Mouse (Mus musculus) liver, embryonic 14.5 days (tissue): ENCODE data around the gene Dagla. TPM values are rescaled to one million over a fixed set of nuclear protein-coding genes. Genes with fewer than 3 reads are reported as not detected.
A peak's percentile ranks its signal among the peaks of the same experiment; 100 is the strongest.

ENCODE experiments used
- ATAC-seq: fragments of 200-750 bp; cut with Nextera tagmentation; 2 replicates; pipeline ENCODE4 v1.8.0; 2017; ENCODE audit warnings: moderate number of reproducible peaks, mild to moderate bottlenecking, moderate library complexity; ENCODE audit not compliant: insufficient read depth
- DNase-seq, 3 experiments: peaks; one replicate each; pipeline ENCODE4 v3.0.0-alpha.2; 2012 to 2013; ENCODE audit warnings: low read depth in 3 of 3, low spot score in 3 of 3
- H3K27ac ChIP-seq: fragments of 300-500 bp; sonication (generic); 2 replicates; pipeline ENCODE4 v1.5.1; 2014; ENCODE audit warnings: moderate library complexity, mild to moderate bottlenecking, control low read depth, inconsistent platforms
- H3K27me3 ChIP-seq: fragments of 300-500 bp; sonication (generic); 2 replicates; pipeline ENCODE4 v1.6.1; 2014; ENCODE audit warnings: mild to moderate bottlenecking, low read length, moderate library complexity; ENCODE audit not compliant: control insufficient read depth, insufficient read depth
- H3K36me3 ChIP-seq: fragments of 300-500 bp; sonication (generic); replicated peaks from 2 replicates; pipeline ENCODE4 v1.6.1; 2014; ENCODE audit warnings: low read depth; ENCODE audit not compliant: control insufficient read depth, insufficient read depth
- H3K4me1 ChIP-seq, 2 experiments: fragments of 200-500 bp in 1 of 2; fragments of 300-500 bp in 1 of 2; sonication (generic) in 1 of 2; replicated peaks; 2 replicates each; pipeline ENCODE4 v1.6.1; 2012 to 2014; ENCODE audit warnings: antibody characterized with exemption in 1 of 2, inconsistent platforms in 1 of 2, low read length in 1 of 2; ENCODE audit not compliant: control insufficient read depth in 2 of 2, insufficient read depth in 2 of 2
- H3K4me2 ChIP-seq: fragments of 300-500 bp; sonication (generic); 2 replicates; pipeline ENCODE4 v1.6.1; 2014; ENCODE audit warnings: low read depth, mild to moderate bottlenecking, control low read depth, moderate library complexity
- H3K4me3 ChIP-seq, 2 experiments: fragments of 200-500 bp in 1 of 2; fragments of 300-500 bp in 1 of 2; sonication (generic) in 1 of 2; 2 replicates each; pipeline ENCODE4 v1.5.1; 2012 to 2014; ENCODE audit warnings: low read depth in 2 of 2, low read length in 2 of 2, mild to moderate bottlenecking in 2 of 2, control low read depth in 1 of 2, inconsistent platforms in 1 of 2, moderate library complexity in 1 of 2; ENCODE audit not compliant: insufficient read depth in 1 of 2
- H3K9ac ChIP-seq: fragments of 300-500 bp; sonication (generic); replicated peaks from 2 replicates; pipeline ENCODE4 v1.6.1; 2014; ENCODE audit warnings: mild to moderate bottlenecking, control low read depth, moderate library complexity
- H3K9me3 ChIP-seq: fragments of 300-500 bp; sonication (generic); 2 replicates; pipeline ENCODE4 v1.6.1; 2016; ENCODE audit warnings: low read length, mixed read lengths; ENCODE audit not compliant: control insufficient read depth
- CTCF ChIP-seq: IDR thresholded peaks from 2 replicates; pipeline ENCODE4 v1.5.1; 2016; ENCODE audit warnings: antibody characterized with exemption, low read depth, control low read depth
- EP300 ChIP-seq: IDR thresholded peaks from 2 replicates; pipeline ENCODE4 v1.6.1; 2016; ENCODE audit warnings: antibody characterized with exemption, low read depth
- WGBS: fragments of 180-500 bp; shearing (Covaris S2); extraction: QIAGEN DNeasy Blood & Tissue Kit; methylation state at CpG from one replicate; pipeline ENCODE4 v1.1.7; 2014; ENCODE audit not compliant: insufficient replicate concordance; 5-methylcytosine and 5-hydroxymethylcytosine counted together
- polyA plus RNA-seq, 2 experiments: library from polyadenylated mRNA; depleted of rRNA in 1 of 2; stranded (reverse) in 1 of 2; unstranded in 1 of 2; fragments of >200 nt; fragmentation: Nextera tagmentation in 1 of 2; extraction: Ambion mirVana in 1 of 2; gene quantifications; 2 replicates each; pipeline versions ENCODE4 v1.2.1 to v1.2.3; 2012 to 2014

The Dagla gene
- polyA plus RNA-seq, 2 experiments = 0.09 to 0.30 TPM

DNA sequence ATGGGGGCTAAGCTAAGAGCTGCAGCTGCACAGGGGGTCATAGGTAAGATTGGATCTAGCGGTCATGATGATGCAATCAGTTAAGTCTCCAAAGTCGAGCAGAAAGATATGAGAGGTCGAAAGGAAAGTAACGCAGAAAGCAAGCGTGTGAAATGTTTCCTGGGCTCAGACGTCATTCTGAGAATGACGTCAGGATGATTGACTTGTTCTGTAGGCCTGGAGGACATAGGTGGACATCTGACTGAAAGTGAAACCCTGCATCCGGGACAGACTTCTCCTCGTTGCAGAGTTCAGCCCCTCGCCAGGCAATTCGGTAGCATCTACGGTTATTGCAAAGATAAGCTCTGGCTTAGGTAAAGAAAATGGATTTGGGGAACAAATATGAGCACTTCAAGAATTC lies 963 bp upstream of the Dagla start:
- H3K27me3 ChIP-seq = peaks cover 7% of the 10 kb centered on the region
- WGBS = 47% methylated on average over 12 of the region's 12 CpGs
- ATAC-seq (no peak), DNase-seq (no peak)
- H3K4me1 ChIP-seq = peaks cover 0 to 7% of the 10 kb centered on the region in 2 experiments; a peak in 1 of 4 replicates
- H3K9ac ChIP-seq = no peak overlapping the region
- H3K9me3 ChIP-seq = no peaks in the 10 kb centered on the region
- H3K4me2 ChIP-seq = no peak overlapping the region
- H3K36me3 ChIP-seq = no peaks in the 10 kb centered on the region
- TF ChIP-seq CTCF (no peak), EP300 (no peak)
- no peak overlapping the region for H3K27ac ChIP-seq
- H3K4me3 ChIP-seq = no peak overlapping the region

GRCm38 (mm10) chr19:10304395-10304794 lies 282 bp downstream of the Dagla start:
- H3K27ac ChIP-seq = no peak overlapping the region
- peaks cover 0 to 7% of the 10 kb centered on the region in 2 experiments; a peak in 1 of 4 replicates for H3K4me1 ChIP-seq
- peak overlapping the region; percentile 55 for H3K4me2 ChIP-seq
- peak overlapping the region; percentile 39 to 54 for H3K4me3 ChIP-seq
- DNase-seq = no peak
- ATAC-seq = no peak
- 9% methylated on average over 36 of the region's 37 CpGs for WGBS
- TF ChIP-seq EP300 = no peak
- TF ChIP-seq CTCF = no peak
- H3K27me3 ChIP-seq = peaks cover 7% of the 10 kb centered on the region
- no peaks in the 10 kb centered on the region for H3K9me3 ChIP-seq
- no peak overlapping the region for H3K9ac ChIP-seq
- H3K36me3 ChIP-seq = no peaks in the 10 kb centered on the region

DNA sequence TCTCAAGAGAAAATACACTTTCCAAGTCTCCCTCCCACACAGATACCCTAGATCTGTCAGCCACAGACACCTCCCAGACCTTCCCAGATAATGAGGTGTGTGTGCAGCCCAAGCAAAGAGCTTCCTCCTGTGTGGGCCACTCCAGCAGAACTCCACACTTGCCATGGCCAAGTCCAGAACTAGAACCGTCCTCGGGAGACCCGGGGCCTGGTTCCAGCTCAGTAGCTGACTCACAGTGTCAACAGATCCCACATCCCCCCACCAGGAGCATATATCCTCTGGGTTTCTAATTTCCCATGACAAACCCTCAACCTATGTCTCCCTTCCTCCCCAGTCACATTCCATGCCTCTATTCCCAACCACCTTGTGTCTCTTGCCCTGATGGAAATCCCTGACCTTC lies 1.8 kb downstream of the Dagla start:
- 76% methylated on average over 3 of the region's 3 CpGs for WGBS
- ATAC-seq = no peak

DNA sequence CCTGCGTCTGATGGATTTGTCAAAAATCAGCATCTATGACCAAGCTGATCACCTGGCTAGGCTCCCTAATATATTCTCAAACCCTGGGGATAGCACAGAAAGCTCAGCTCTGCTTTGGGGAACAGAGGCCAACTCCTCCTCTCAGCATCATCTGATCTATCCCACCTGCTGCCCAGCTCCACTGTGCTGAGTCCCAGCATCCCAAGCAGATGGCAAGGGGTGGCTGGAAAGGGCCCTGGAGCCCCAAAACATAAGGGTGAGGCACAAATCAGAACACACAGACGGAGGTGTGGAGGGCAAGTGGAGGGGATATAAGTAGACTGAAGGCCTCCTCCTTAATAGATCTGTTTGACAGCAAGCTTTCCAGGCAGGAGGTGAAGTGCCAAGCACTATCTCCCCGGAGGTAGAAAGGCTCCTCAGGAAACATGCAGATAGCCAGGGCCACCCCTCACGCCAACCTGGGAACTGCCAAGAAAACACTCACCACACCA lies 2.8 kb downstream of the Dagla start:
- no peaks in the 10 kb centered on the region for H3K36me3 ChIP-seq
- H3K27me3 ChIP-seq = peaks cover 7% of the 10 kb centered on the region
- no peak overlapping the region for H3K27ac ChIP-seq
- no peak overlapping the region for H3K4me3 ChIP-seq
- no peak overlapping the region for H3K9ac ChIP-seq
- no peak overlapping the region for H3K4me2 ChIP-seq
- WGBS = 44% methylated on average over 4 of the region's 4 CpGs
- peaks cover 0 to 10% of the 10 kb centered on the region in 2 experiments; a peak in 1 of 4 replicates for H3K4me1 ChIP-seq
- DNase-seq (no peak), ATAC-seq (no peak)
- H3K9me3 ChIP-seq = no peaks in the 10 kb centered on the region
- no peak for TF ChIP-seq EP300
- TF ChIP-seq CTCF = no peak

More for the DNA sequence above, 1.8 kb downstream of the Dagla start:
- H3K4me2 ChIP-seq = no peak overlapping the region
- peaks cover 7% of the 10 kb centered on the region for H3K27me3 ChIP-seq
- peaks cover 0 to 7% of the 10 kb centered on the region in 2 experiments; a peak in 1 of 4 replicates for H3K4me1 ChIP-seq
- H3K9ac ChIP-seq = no peak overlapping the region
- H3K9me3 ChIP-seq = no peaks in the 10 kb centered on the region
- H3K36me3 ChIP-seq = no peaks in the 10 kb centered on the region
- no peak overlapping the region for H3K4me3 ChIP-seq
- no peak overlapping the region for H3K27ac ChIP-seq
- TF ChIP-seq CTCF (no peak), EP300 (no peak)
- no peak for DNase-seq

GRCm38 (mm10) chr19:10301263-10301662 lies 3.4 kb downstream of the Dagla start:
- Histone ChIP-seq H3K9ac (no peak overlapping the region), H3K27ac (no peak overlapping the region), H3K4me1 (peaks cover 0 to 12% of the 10 kb centered on the region in 2 experiments; a peak in 1 of 4 replicates), H3K4me3 (no peak overlapping the region), H3K27me3 (peaks cover 7% of the 10 kb centered on the region), H3K4me2 (no peak overlapping the region), H3K9me3 (no peaks in the 10 kb centered on the region), H3K36me3 (no peaks in the 10 kb centered on the region)
- DNase-seq (no peak), ATAC-seq (no peak)
- TF ChIP-seq EP300 = no peak
- no peak for TF ChIP-seq CTCF
- WGBS = 25% methylated on average over 11 of the region's 11 CpGs
